Mouse (Mus musculus) megakaryocyte, adult 5-6 weeks (primary cell): Measurements from ENCODE around the gene Dusp7. TPM values are rescaled to one million over a fixed set of nuclear protein-coding genes. Genes with fewer than 3 reads are reported as not detected.

Experiments
- ATAC-seq: 2 replicates; pipeline ENCODE4 v1.8.0; 2016; ENCODE audit warnings: mild to moderate bottlenecking, inconsistent platforms; ENCODE audit not compliant: poor library complexity, severe bottlenecking
- total RNA-seq, 2 experiments: library from RNA; stranded (forward) in 1 of 2; stranded (reverse) in 1 of 2; fragments of 153-499, 151-499 nt in 1 of 2; fragments of 221-1000, 200-1000 nt in 1 of 2; gene quantifications; 2 replicates each; pipeline versions ENCODE4 v1.2.3 to v1.2.4; 2015 to 2017

Dusp7 gene
- total RNA-seq, 2 experiments from 2014 or later = 35.0 to 71.0 TPM

GRCm38 (mm10) chr9:106353779-106354178, 14.7 kb upstream of the Dusp7 start:
- no peak for ATAC-seq

- no peak for ATAC-seq
Observed at GRCm38 (mm10) chr9:106354810-106355209, 13.6 kb upstream of the Dusp7 start.

- no peak for ATAC-seq
Observed at GRCm38 (mm10) chr9:106355217-106355974, 13.0 kb upstream of the Dusp7 start.

GRCm38 (mm10) chr9:106355975-106356286, 12.5 kb upstream of the Dusp7 start:
- ATAC-seq = no peak

GRCm38 (mm10) chr9:106356323-106356844, 12.0 kb upstream of the Dusp7 start:
- ATAC-seq = no peak

- no peak for ATAC-seq
Observed at GRCm38 (mm10) chr9:106357167-106357566, 11.3 kb upstream of the Dusp7 start.

- ATAC-seq = no peak
Observed at GRCm38 (mm10) chr9:106359297-106359696, 9.1 kb upstream of the Dusp7 start.

- no peak for ATAC-seq
Observed at GRCm38 (mm10) chr9:106361140-106361539, 7.3 kb upstream of the Dusp7 start.

GRCm38 (mm10) chr9:106365333-106365732, 3.1 kb upstream of the Dusp7 start:
- no peak for ATAC-seq

GRCm38 (mm10) chr9:106366188-106366587, 2.2 kb upstream of the Dusp7 start:
- ATAC-seq = no peak

- no peak for ATAC-seq
Observed at GRCm38 (mm10) chr9:106367001-106367400, 1.4 kb upstream of the Dusp7 start.

- peak; percentile 77 for ATAC-seq
Observed at GRCm38 (mm10) chr9:106367592-106368111, 780 bp upstream of the Dusp7 start.

GRCm38 (mm10) chr9:106368831-106369501, 534 bp downstream of the Dusp7 start:
- 0 out of 2 replicates have a peak, but pooled peaks have one; percentile 8 for ATAC-seq

GRCm38 (mm10) chr9:106369801-106370485, 1.5 kb downstream of the Dusp7 start:
- no peak for ATAC-seq

- ATAC-seq = no peak
Observed at GRCm38 (mm10) chr9:106370620-106371383, 2.4 kb downstream of the Dusp7 start.

GRCm38 (mm10) chr9:106371384-106371671, 2.9 kb downstream of the Dusp7 start:
- ATAC-seq = no peak

GRCm38 (mm10) chr9:106371776-106372175, 3.3 kb downstream of the Dusp7 start:
- peak; percentile 65 for ATAC-seq

- peak; percentile 38 for ATAC-seq
Observed at GRCm38 (mm10) chr9:106372431-106373412, 4.3 kb downstream of the Dusp7 start.

GRCm38 (mm10) chr9:106373973-106374372, 5.5 kb downstream of the Dusp7 start:
- no peak for ATAC-seq

- no peak for ATAC-seq
Observed at GRCm38 (mm10) chr9:106377247-106377646, 8.8 kb downstream of the Dusp7 start.
